Mouse (Mus musculus) embryonic fibroblast, embryonic 13.5 days (primary cell): Measurements from ENCODE around the gene Map2k3.

Source experiments
- CTCF ChIP-seq: IDR thresholded peaks from 2 replicates; pipeline ENCODE4 v1.5.1; 2011; ENCODE audit warnings: mild to moderate bottlenecking, control low read depth, low read length, moderate library complexity, borderline replicate concordance; ENCODE audit not compliant: insufficient read depth
- POLR2A ChIP-seq: IDR thresholded peaks from 2 replicates; pipeline ENCODE4 v1.6.1; 2011; ENCODE audit warnings: low read depth, mild to moderate bottlenecking, control low read depth, low read length, moderate library complexity

DNA sequence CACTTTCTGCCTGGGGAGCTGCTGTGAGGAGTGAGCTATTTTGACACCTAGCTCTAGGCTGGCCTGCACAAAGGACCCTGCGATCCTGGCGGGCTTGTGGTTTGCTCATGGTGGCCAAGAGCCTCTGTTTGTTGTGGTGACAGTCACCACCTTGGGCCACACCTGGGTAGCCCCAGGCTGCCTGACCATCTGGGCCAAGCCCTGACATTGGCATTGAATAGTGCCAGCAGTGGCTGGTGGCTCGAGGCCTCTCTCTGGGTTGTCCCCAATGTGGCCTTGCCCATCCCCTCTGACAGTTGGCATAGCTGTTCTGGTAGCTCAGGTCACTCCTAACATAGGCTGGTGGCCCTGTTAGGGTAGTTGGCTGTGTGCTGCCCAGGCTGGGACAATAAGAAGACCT lies 7.7 kb downstream of the Map2k3 start:
- TF ChIP-seq CTCF (no peak), POLR2A (no peak)
